Mouse (Mus musculus): ENCODE measurements around the gene Katnb1. TPM values are rescaled to one million over a fixed set of nuclear protein-coding genes. Genes with fewer than 3 reads are reported as not detected.

Katnb1 gene
- 15.1 and 19.7 TPM in 2 replicates for polyA plus RNA-seq (2015; fragmentation: Nextera tagmentation; extraction: Ambion mirVana)

- Histone ChIP-seq H3K4me1 (peaks cover 14% of the 10 kb centered on the region), H3K27me3 (replicated peaks) (no peaks in the 10 kb centered on the region), H3K9me3 (no peaks in the 10 kb centered on the region), H3K27ac (peak within 1 kb of the TSS; percentile 69), H3K36me3 (peaks cover 5% of the 10 kb centered on the region), H3K4me3 (replicated peaks) (peak within 1 kb of the TSS; percentile 82), H3K4me2 (peak within 1 kb of the TSS; percentile 74), H3K9ac (peak within 1 kb of the TSS; percentile 63)
- peak; percentile 96 for ATAC-seq (ENCODE audit: insufficient read depth, low FRiP score, low read depth)
- under 1% methylated on average over 47 of the region's 47 CpGs for WGBS
Measured at GRCm38 (mm10) chr8:95080381-95081341, at the start of gene Katnb1. Gene Katnb1 (plus strand): TSS chr8:95081186.

- Histone ChIP-seq H3K4me3 (replicated peaks) (no peak overlapping the region), H3K4me2 (no peak overlapping the region), H3K9ac (no peak overlapping the region), H3K27me3 (replicated peaks) (no peaks in the 10 kb centered on the region), H3K4me1 (no peaks in the 10 kb centered on the region), H3K9me3 (no peaks in the 10 kb centered on the region), H3K36me3 (no peaks in the 10 kb centered on the region), H3K27ac (no peak overlapping the region)
- peak; percentile 83 for ATAC-seq (ENCODE audit: insufficient read depth, low FRiP score, low read depth)
- WGBS = 59% methylated on average over 7 of the region's 7 CpGs
Measured at GRCm38 (mm10) chr8:95037106-95037925, 43.7 kb upstream of the Katnb1 start.

GRCm38 (mm10) chr8:95041883-95042784 lies 38.9 kb upstream of the Katnb1 start:
- Histone ChIP-seq H3K4me1 (no peaks in the 10 kb centered on the region; the same call in 1 of the 2 replicates), H3K27me3 (replicated peaks) (no peaks in the 10 kb centered on the region), H3K27ac (peak overlapping the region; percentile 70), H3K9me3 (no peaks in the 10 kb centered on the region), H3K4me3 (replicated peaks) (no peak overlapping the region), H3K36me3 (no peaks in the 10 kb centered on the region), H3K9ac (no peak overlapping the region), H3K4me2 (no peak overlapping the region)
- WGBS = 48% methylated on average over 6 of the region's 6 CpGs
- peak; percentile 67 for ATAC-seq (ENCODE audit: insufficient read depth, low FRiP score, low read depth)

- no peak overlapping the region for H3K4me3 ChIP-seq (replicated peaks)
- 56% methylated on average over 4 of the region's 4 CpGs for WGBS
- ATAC-seq (ENCODE audit: insufficient read depth, low FRiP score, low read depth) = no peak
- H3K27me3 ChIP-seq (replicated peaks) = no peaks in the 10 kb centered on the region
- no peaks in the 10 kb centered on the region for H3K9me3 ChIP-seq
- no peaks in the 10 kb centered on the region for H3K36me3 ChIP-seq
- no peak overlapping the region for H3K4me2 ChIP-seq
- no peak overlapping the region for H3K9ac ChIP-seq
- no peaks in the 10 kb centered on the region; the same call in 1 of the 2 replicates for H3K4me1 ChIP-seq
- H3K27ac ChIP-seq = no peak overlapping the region
Measured at GRCm38 (mm10) chr8:95044811-95045210, 36.2 kb upstream of the Katnb1 start.

GRCm38 (mm10) chr8:95046982-95047381 lies 34.0 kb upstream of the Katnb1 start:
- H3K27me3 ChIP-seq (replicated peaks) = no peaks in the 10 kb centered on the region
- H3K36me3 ChIP-seq = no peaks in the 10 kb centered on the region
- H3K4me2 ChIP-seq = no peak overlapping the region
- ATAC-seq (ENCODE audit: insufficient read depth, low FRiP score, low read depth) = no peak
- no peaks in the 10 kb centered on the region for H3K9me3 ChIP-seq
- H3K9ac ChIP-seq = no peak overlapping the region
- H3K4me3 ChIP-seq (replicated peaks) = no peak overlapping the region
- no peak overlapping the region for H3K27ac ChIP-seq
- no peaks in the 10 kb centered on the region; the same call in 1 of the 2 replicates for H3K4me1 ChIP-seq
- 53% methylated on average over 3 of the region's 3 CpGs for WGBS

GRCm38 (mm10) chr8:95047884-95048680 lies 32.9 kb upstream of the Katnb1 start:
- Histone ChIP-seq H3K4me1 (no peaks in the 10 kb centered on the region; the same call in 1 of the 2 replicates), H3K9ac (no peak overlapping the region), H3K9me3 (no peaks in the 10 kb centered on the region), H3K4me3 (replicated peaks) (no peak overlapping the region), H3K4me2 (no peak overlapping the region), H3K27me3 (replicated peaks) (no peaks in the 10 kb centered on the region), H3K27ac (no peak overlapping the region), H3K36me3 (no peaks in the 10 kb centered on the region)
- ATAC-seq (ENCODE audit: insufficient read depth, low FRiP score, low read depth) = no peak
- WGBS = 59% methylated on average over 6 of the region's 6 CpGs

- Histone ChIP-seq H3K4me1 (no peaks in the 10 kb centered on the region; the same call in 1 of the 2 replicates), H3K27ac (no peak overlapping the region), H3K4me3 (replicated peaks) (no peak overlapping the region), H3K9me3 (no peaks in the 10 kb centered on the region), H3K27me3 (replicated peaks) (no peaks in the 10 kb centered on the region), H3K9ac (no peak overlapping the region), H3K36me3 (no peaks in the 10 kb centered on the region), H3K4me2 (no peak overlapping the region)
- 58% methylated on average over 2 of the region's 2 CpGs for WGBS
- no peak for ATAC-seq (ENCODE audit: insufficient read depth, low FRiP score, low read depth)
Measured at GRCm38 (mm10) chr8:95049636-95050035, 31.4 kb upstream of the Katnb1 start.

- Histone ChIP-seq H3K4me3 (replicated peaks) (no peak overlapping the region), H3K4me2 (no peak overlapping the region), H3K4me1 (no peaks in the 10 kb centered on the region), H3K9ac (no peak overlapping the region), H3K36me3 (no peaks in the 10 kb centered on the region), H3K9me3 (no peaks in the 10 kb centered on the region), H3K27me3 (replicated peaks) (no peaks in the 10 kb centered on the region), H3K27ac (no peak overlapping the region)
- 50% methylated on average over 6 of the region's 6 CpGs for WGBS
- no peak for ATAC-seq (ENCODE audit: insufficient read depth, low FRiP score, low read depth)
Measured at GRCm38 (mm10) chr8:95054438-95054837, 26.5 kb upstream of the Katnb1 start.

- Histone ChIP-seq H3K9me3 (no peaks in the 10 kb centered on the region), H3K4me1 (no peaks in the 10 kb centered on the region), H3K36me3 (no peaks in the 10 kb centered on the region), H3K4me3 (replicated peaks) (no peak within 1 kb of the TSS), H3K27me3 (replicated peaks) (no peaks in the 10 kb centered on the region), H3K27ac (no peak within 1 kb of the TSS), H3K9ac (no peak within 1 kb of the TSS), H3K4me2 (no peak within 1 kb of the TSS)
- 19% methylated on average over 2 of the region's 2 CpGs for WGBS
- ATAC-seq (ENCODE audit: insufficient read depth, low FRiP score, low read depth) = peak; percentile 49
Measured at GRCm38 (mm10) chr8:95054927-95055510, 26.0 kb upstream of the Katnb1 start, which contains the start of gene Drc7. Gene Drc7 (plus strand): TSS chr8:95055103.

- no peaks in the 10 kb centered on the region for H3K9me3 ChIP-seq
- no peak overlapping the region for H3K4me2 ChIP-seq
- H3K4me1 ChIP-seq = no peaks in the 10 kb centered on the region
- 79% methylated on average over 5 of the region's 5 CpGs for WGBS
- no peak overlapping the region for H3K4me3 ChIP-seq (replicated peaks)
- peak; percentile 32; the same call in 1 of the 2 replicates for ATAC-seq (ENCODE audit: insufficient read depth, low FRiP score, low read depth)
- H3K9ac ChIP-seq = no peak overlapping the region
- no peak overlapping the region for H3K27ac ChIP-seq
- no peaks in the 10 kb centered on the region for H3K36me3 ChIP-seq
- H3K27me3 ChIP-seq (replicated peaks) = no peaks in the 10 kb centered on the region
Measured at GRCm38 (mm10) chr8:95056414-95056813, 24.6 kb upstream of the Katnb1 start.
